Mouse (Mus musculus): ENCODE measurements around the gene Chchd5. TPM values are rescaled to one million over a fixed set of nuclear protein-coding genes. Genes with fewer than 3 reads are reported as not detected.

Chchd5 gene
- polyA plus RNA-seq, 1 experiment from 2014 or later, result 22.5 TPM

- Histone ChIP-seq H3K4me2 (replicated peaks) (no peak overlapping the region), H3K4me3 (no peak overlapping the region), H3K4me1 (no peaks in the 10 kb centered on the region), H3K36me3 (peaks cover 92% of the 10 kb centered on the region), H3K9ac (replicated peaks) (no peak overlapping the region), H3K9me3 (no peaks in the 10 kb centered on the region), H3K27ac (replicated peaks) (no peak overlapping the region), H3K27me3 (no peaks in the 10 kb centered on the region)
- no peak for ATAC-seq (replicated peaks)
- WGBS, result 94% methylated on average over 12 of the region's 12 CpGs
Observed at GRCm38 (mm10) chr2:129118061-129118460, 11.4 kb upstream of the Chchd5 start.

- no peaks in the 10 kb centered on the region for H3K9me3 ChIP-seq
- WGBS, result 96% methylated on average over 8 of the region's 8 CpGs
- H3K9ac ChIP-seq (replicated peaks), result no peak overlapping the region
- H3K4me2 ChIP-seq (replicated peaks), result no peak overlapping the region
- H3K27me3 ChIP-seq, result no peaks in the 10 kb centered on the region
- H3K36me3 ChIP-seq, result peaks cover 89% of the 10 kb centered on the region
- ATAC-seq (replicated peaks), result no peak
- H3K4me3 ChIP-seq, result no peak overlapping the region
- no peaks in the 10 kb centered on the region for H3K4me1 ChIP-seq
- no peak overlapping the region for H3K27ac ChIP-seq (replicated peaks)
Observed at GRCm38 (mm10) chr2:129121986-129122385, 7.5 kb upstream of the Chchd5 start.

GRCm38 (mm10) chr2:129129987-129130545 lies 566 bp downstream of the Chchd5 start:
- H3K4me1 ChIP-seq, result peaks cover 16% of the 10 kb centered on the region
- H3K4me2 ChIP-seq (replicated peaks), result peak overlapping the region; percentile 80
- H3K9me3 ChIP-seq, result no peaks in the 10 kb centered on the region
- WGBS, result 31% methylated on average over 18 of the region's 18 CpGs
- peak; percentile 46 for ATAC-seq (replicated peaks)
- H3K9ac ChIP-seq (replicated peaks), result peak overlapping the region; percentile 44
- peaks cover 42% of the 10 kb centered on the region for H3K36me3 ChIP-seq
- peak overlapping the region; percentile 84 for H3K27ac ChIP-seq (replicated peaks)
- no peaks in the 10 kb centered on the region for H3K27me3 ChIP-seq
- peak overlapping the region; percentile 50 for H3K4me3 ChIP-seq

- peaks cover 16% of the 10 kb centered on the region for H3K4me1 ChIP-seq
- H3K4me3 ChIP-seq, result peak overlapping the region; percentile 50
- peak overlapping the region; percentile 80 for H3K4me2 ChIP-seq (replicated peaks)
- peaks cover 35% of the 10 kb centered on the region for H3K36me3 ChIP-seq
- no peaks in the 10 kb centered on the region for H3K9me3 ChIP-seq
- peak overlapping the region; percentile 84 for H3K27ac ChIP-seq (replicated peaks)
- 0 out of 2 replicates have a peak overlapping the region, but pooled peaks have one; percentile 44 for H3K9ac ChIP-seq (replicated peaks)
- WGBS, result 99% methylated on average over 2 of the region's 2 CpGs
- ATAC-seq (replicated peaks), result no peak
- H3K27me3 ChIP-seq, result no peaks in the 10 kb centered on the region
Observed at GRCm38 (mm10) chr2:129130776-129131175, 1.3 kb downstream of the Chchd5 start.

- H3K4me1 ChIP-seq, result peaks cover 16% of the 10 kb centered on the region
- H3K4me3 ChIP-seq, result no peak overlapping the region
- H3K9me3 ChIP-seq, result no peaks in the 10 kb centered on the region
- WGBS, result 94% methylated on average over 7 of the region's 7 CpGs
- no peak overlapping the region for H3K4me2 ChIP-seq (replicated peaks)
- no peak for ATAC-seq (replicated peaks)
- peaks cover 23% of the 10 kb centered on the region for H3K36me3 ChIP-seq
- H3K9ac ChIP-seq (replicated peaks), result no peak overlapping the region
- no peak overlapping the region for H3K27ac ChIP-seq (replicated peaks)
- no peaks in the 10 kb centered on the region for H3K27me3 ChIP-seq
Observed at GRCm38 (mm10) chr2:129132231-129132630, 2.7 kb downstream of the Chchd5 start.

GRCm38 (mm10) chr2:129133006-129133805 lies 3.7 kb downstream of the Chchd5 start:
- WGBS, result 97% methylated on average over 14 of the region's 14 CpGs
- H3K4me2 ChIP-seq (replicated peaks), result no peak overlapping the region
- H3K9ac ChIP-seq (replicated peaks), result no peak overlapping the region
- no peaks in the 10 kb centered on the region for H3K27me3 ChIP-seq
- peaks cover 20% of the 10 kb centered on the region for H3K36me3 ChIP-seq
- ATAC-seq (replicated peaks), result no peak
- no peaks in the 10 kb centered on the region for H3K9me3 ChIP-seq
- peaks cover 16% of the 10 kb centered on the region for H3K4me1 ChIP-seq
- no peak overlapping the region for H3K4me3 ChIP-seq
- H3K27ac ChIP-seq (replicated peaks), result no peak overlapping the region

GRCm38 (mm10) chr2:129139906-129140305 lies 10.4 kb downstream of the Chchd5 start:
- no peak overlapping the region for H3K4me3 ChIP-seq
- WGBS, result 60% methylated on average over 10 of the region's 10 CpGs
- peak overlapping the region; percentile 86 for H3K27ac ChIP-seq (replicated peaks)
- no peaks in the 10 kb centered on the region for H3K36me3 ChIP-seq
- H3K4me2 ChIP-seq (replicated peaks), result no peak overlapping the region; the same call in 1 of the 2 replicates
- H3K27me3 ChIP-seq, result no peaks in the 10 kb centered on the region
- 0 out of 2 replicates have a peak, but pooled peaks cover 5% of the 10 kb centered on the region for H3K4me1 ChIP-seq
- ATAC-seq (replicated peaks), result peak; percentile 67; the same call in 1 of the 2 replicates
- no peaks in the 10 kb centered on the region for H3K9me3 ChIP-seq
- H3K9ac ChIP-seq (replicated peaks), result no peak overlapping the region

GRCm38 (mm10) chr2:129148836-129149235 lies 19.3 kb downstream of the Chchd5 start:
- no peak overlapping the region for H3K4me2 ChIP-seq (replicated peaks)
- H3K4me3 ChIP-seq, result no peak overlapping the region
- H3K27me3 ChIP-seq, result no peaks in the 10 kb centered on the region
- H3K27ac ChIP-seq (replicated peaks), result no peak overlapping the region
- H3K36me3 ChIP-seq, result no peaks in the 10 kb centered on the region
- no peaks in the 10 kb centered on the region for H3K9me3 ChIP-seq
- no peak for ATAC-seq (replicated peaks)
- H3K4me1 ChIP-seq, result no peaks in the 10 kb centered on the region
- WGBS, result 24% methylated on average over 2 of the region's 2 CpGs
- no peak overlapping the region for H3K9ac ChIP-seq (replicated peaks)

GRCm38 (mm10) chr2:129150386-129150785 lies 20.9 kb downstream of the Chchd5 start:
- Histone ChIP-seq H3K36me3 (no peaks in the 10 kb centered on the region), H3K9me3 (no peaks in the 10 kb centered on the region)

GRCm38 (mm10) chr2:129151111-129151510 lies 21.6 kb downstream of the Chchd5 start:
- Histone ChIP-seq H3K27ac (replicated peaks) (peak overlapping the region; percentile 57), H3K36me3 (no peaks in the 10 kb centered on the region)
- ATAC-seq (replicated peaks), result no peak

More at GRCm38 (mm10) chr2:129150386-129150785, 20.9 kb downstream of the Chchd5 start:
- Histone ChIP-seq H3K27me3 (no peaks in the 10 kb centered on the region), H3K9ac (replicated peaks) (no peak overlapping the region), H3K4me3 (no peak overlapping the region), H3K4me2 (replicated peaks) (no peak overlapping the region), H3K27ac (replicated peaks) (peak overlapping the region; percentile 57), H3K4me1 (no peaks in the 10 kb centered on the region)
- no peak for ATAC-seq (replicated peaks)
- WGBS, result 81% methylated on average over 5 of the region's 5 CpGs

GRCm38 (mm10) chr2:129152751-129153150 lies 23.3 kb downstream of the Chchd5 start:
- Histone ChIP-seq H3K27me3 (no peaks in the 10 kb centered on the region), H3K4me2 (replicated peaks) (no peak overlapping the region), H3K4me1 (no peaks in the 10 kb centered on the region), H3K36me3 (no peaks in the 10 kb centered on the region), H3K9me3 (no peaks in the 10 kb centered on the region), H3K9ac (replicated peaks) (no peak overlapping the region), H3K27ac (replicated peaks) (no peak overlapping the region), H3K4me3 (no peak overlapping the region)
- no peak for ATAC-seq (replicated peaks)
- WGBS, result 85% methylated on average over 1 of the region's 1 CpGs

More at GRCm38 (mm10) chr2:129151111-129151510, 21.6 kb downstream of the Chchd5 start:
- Histone ChIP-seq H3K9ac (replicated peaks) (no peak overlapping the region), H3K27me3 (no peaks in the 10 kb centered on the region), H3K4me3 (no peak overlapping the region), H3K4me1 (no peaks in the 10 kb centered on the region), H3K4me2 (replicated peaks) (no peak overlapping the region), H3K9me3 (no peaks in the 10 kb centered on the region)
- WGBS, result 69% methylated on average over 9 of the region's 9 CpGs

GRCm38 (mm10) chr2:129164815-129165214 lies 35.3 kb downstream of the Chchd5 start:
- Histone ChIP-seq H3K27me3 (no peaks in the 10 kb centered on the region), H3K36me3 (no peaks in the 10 kb centered on the region), H3K9me3 (no peaks in the 10 kb centered on the region), H3K9ac (replicated peaks) (no peak overlapping the region), H3K4me1 (no peaks in the 10 kb centered on the region), H3K27ac (replicated peaks) (no peak overlapping the region), H3K4me3 (no peak overlapping the region), H3K4me2 (replicated peaks) (no peak overlapping the region)
- 86% methylated on average over 5 of the region's 5 CpGs for WGBS
- ATAC-seq (replicated peaks), result no peak
